Mouse (Mus musculus) intestine, embryonic 15.5 days (tissue): ENCODE data around the gene Rnasek. TPM values are rescaled to one million over a fixed set of nuclear protein-coding genes. Genes with fewer than 3 reads are reported as not detected.
A peak's percentile ranks its signal among the peaks of the same experiment; 100 is the strongest.

Source experiments
- ATAC-seq: fragments of 200-750 bp; cut with Nextera tagmentation; 2 replicates; pipeline ENCODE4 v1.8.0; 2017; ENCODE audit warnings: moderate TSS enrichment, moderate library complexity
- H3K27ac ChIP-seq: fragments of 300-500 bp; sonication (generic); 2 replicates; pipeline ENCODE4 v1.5.1; 2015; ENCODE audit warnings: mild to moderate bottlenecking, inconsistent platforms
- H3K27me3 ChIP-seq: fragments of 300-500 bp; sonication (generic); replicated peaks from 2 replicates; pipeline ENCODE4 v1.6.1; 2015; ENCODE audit warnings: inconsistent platforms
- H3K36me3 ChIP-seq: fragments of 300-500 bp; sonication (generic); 2 replicates; pipeline ENCODE4 v1.6.1; 2015; ENCODE audit warnings: inconsistent platforms
- H3K4me1 ChIP-seq: fragments of 300-500 bp; sonication (generic); replicated peaks from 2 replicates; pipeline ENCODE4 v1.6.1; 2015; ENCODE audit warnings: inconsistent platforms
- H3K4me2 ChIP-seq: fragments of 300-500 bp; sonication (generic); replicated peaks from 2 replicates; pipeline ENCODE4 v1.6.1; 2015; ENCODE audit warnings: mild to moderate bottlenecking, inconsistent platforms
- H3K4me3 ChIP-seq: fragments of 300-500 bp; sonication (generic); replicated peaks from 2 replicates; pipeline ENCODE4 v1.5.1; 2015; ENCODE audit warnings: inconsistent platforms
- H3K9ac ChIP-seq: fragments of 300-500 bp; sonication (generic); 2 replicates; pipeline ENCODE4 v1.6.1; 2015; ENCODE audit warnings: inconsistent platforms
- H3K9me3 ChIP-seq: fragments of 300-500 bp; sonication (generic); 2 replicates; pipeline ENCODE4 v1.6.1; 2016; ENCODE audit warnings: inconsistent platforms
- WGBS: fragments of 180-500 bp; shearing (Covaris S2); methylation state at CpG from one replicate; pipeline ENCODE4 v1.1.7; 2015; 5-methylcytosine and 5-hydroxymethylcytosine counted together
- polyA plus RNA-seq: library from polyadenylated mRNA; unstranded; fragments of >200 nt; fragmentation: Nextera tagmentation; extraction: Ambion mirVana; gene quantifications from 2 replicates; pipeline ENCODE4 v1.2.1, GENCODE M21; 2015

Gene Rnasek
- polyA plus RNA-seq, 1 experiment from 2014 or later = 196 TPM

- peak within 1 kb of the TSS; percentile 29 for H3K9ac ChIP-seq
- 2% methylated on average over 25 of the region's 25 CpGs for WGBS
- H3K4me3 ChIP-seq = peak within 1 kb of the TSS; percentile 30
- no peaks in the 10 kb centered on the region for H3K9me3 ChIP-seq
- H3K4me2 ChIP-seq = peak within 1 kb of the TSS; percentile 67
- H3K27me3 ChIP-seq = peaks cover 46% of the 10 kb centered on the region
- peaks cover 6% of the 10 kb centered on the region; the same call in 1 of the 2 replicates for H3K4me1 ChIP-seq
- H3K27ac ChIP-seq = no peak within 1 kb of the TSS
- no peaks in the 10 kb centered on the region for H3K36me3 ChIP-seq
- ATAC-seq = peak; percentile 67
Measured at GRCm38 (mm10) chr11:70254931-70255531, 15.4 kb upstream of the Rnasek start, which contains the start of gene Alox12. TSS of gene Alox12 (minus strand) at chr11:70255353.

GRCm38 (mm10) chr11:70254337-70254736, 14.7 kb upstream of the Rnasek start:
- H3K4me1 ChIP-seq = peaks cover 6% of the 10 kb centered on the region; the same call in 1 of the 2 replicates
- H3K4me2 ChIP-seq = peak overlapping the region; percentile 67
- H3K4me3 ChIP-seq = peak overlapping the region; percentile 30
- no peak overlapping the region for H3K27ac ChIP-seq
- ATAC-seq = peak; percentile 17; the same call in 1 of the 2 replicates
- no peaks in the 10 kb centered on the region for H3K36me3 ChIP-seq
- no peaks in the 10 kb centered on the region for H3K9me3 ChIP-seq
- H3K9ac ChIP-seq = no peak overlapping the region
- WGBS = 4% methylated on average over 18 of the region's 18 CpGs
- H3K27me3 ChIP-seq = peaks cover 46% of the 10 kb centered on the region

- ATAC-seq = no peak
- Histone ChIP-seq H3K9me3 (no peaks in the 10 kb centered on the region), H3K9ac (no peak overlapping the region), H3K27me3 (peaks cover 46% of the 10 kb centered on the region), H3K36me3 (no peaks in the 10 kb centered on the region), H3K4me2 (no peak overlapping the region), H3K4me1 (peaks cover 6% of the 10 kb centered on the region; the same call in 1 of the 2 replicates), H3K27ac (no peak overlapping the region), H3K4me3 (no peak overlapping the region)
- 83% methylated on average over 8 of the region's 8 CpGs for WGBS
Measured at GRCm38 (mm10) chr11:70251853-70252252, 12.2 kb upstream of the Rnasek start.

GRCm38 (mm10) chr11:70250150-70250549, 10.5 kb upstream of the Rnasek start:
- 73% methylated on average over 11 of the region's 11 CpGs for WGBS
- Histone ChIP-seq H3K9me3 (no peaks in the 10 kb centered on the region), H3K4me3 (no peak overlapping the region), H3K9ac (no peak overlapping the region), H3K27me3 (peaks cover 48% of the 10 kb centered on the region), H3K4me1 (peaks cover 6% of the 10 kb centered on the region; the same call in 1 of the 2 replicates), H3K36me3 (no peaks in the 10 kb centered on the region), H3K27ac (no peak overlapping the region), H3K4me2 (no peak overlapping the region)
- no peak for ATAC-seq

GRCm38 (mm10) chr11:70247136-70247845, 7.6 kb upstream of the Rnasek start:
- no peaks in the 10 kb centered on the region for H3K9me3 ChIP-seq
- no peaks in the 10 kb centered on the region for H3K4me1 ChIP-seq
- H3K4me3 ChIP-seq = no peak overlapping the region
- H3K4me2 ChIP-seq = no peak overlapping the region
- WGBS = 53% methylated on average over 9 of the region's 9 CpGs
- no peak overlapping the region for H3K27ac ChIP-seq
- H3K9ac ChIP-seq = no peak overlapping the region
- H3K27me3 ChIP-seq = peaks cover 19% of the 10 kb centered on the region; the same call in 1 of the 2 replicates
- H3K36me3 ChIP-seq = no peaks in the 10 kb centered on the region
- no peak for ATAC-seq

- H3K4me2 ChIP-seq = no peak overlapping the region
- H3K9ac ChIP-seq = no peak overlapping the region
- H3K27ac ChIP-seq = no peak overlapping the region
- 69% methylated on average over 11 of the region's 11 CpGs for WGBS
- H3K4me3 ChIP-seq = no peak overlapping the region
- no peaks in the 10 kb centered on the region for H3K36me3 ChIP-seq
- peaks cover 5% of the 10 kb centered on the region; the same call in 1 of the 2 replicates for H3K4me1 ChIP-seq
- H3K9me3 ChIP-seq = no peaks in the 10 kb centered on the region
- 0 out of 2 replicates have a peak, but pooled peaks cover 8% of the 10 kb centered on the region for H3K27me3 ChIP-seq
- ATAC-seq = no peak
Measured at GRCm38 (mm10) chr11:70242591-70242990, 2.9 kb upstream of the Rnasek start.

GRCm38 (mm10) chr11:70238591-70239440, 826 bp downstream of the Rnasek start:
- ATAC-seq = no peak
- Histone ChIP-seq H3K27ac (peak overlapping the region; percentile 89), H3K4me1 (peaks cover 15% of the 10 kb centered on the region; the same call in 1 of the 2 replicates), H3K4me3 (peak overlapping the region; percentile 92), H3K9ac (peak overlapping the region; percentile 94), H3K4me2 (peak overlapping the region; percentile 69), H3K27me3 (no peaks in the 10 kb centered on the region), H3K36me3 (no peaks in the 10 kb centered on the region), H3K9me3 (no peaks in the 10 kb centered on the region)
- 11% methylated on average over 23 of the region's 23 CpGs for WGBS

GRCm38 (mm10) chr11:70237457-70238167, 2.0 kb downstream of the Rnasek start, which contains the start of gene 0610010K14Rik:
TSS of gene 0610010K14Rik (minus strand) at chr11:70237914.
- no peaks in the 10 kb centered on the region for H3K9me3 ChIP-seq
- peak within 1 kb of the TSS; percentile 92 for H3K4me3 ChIP-seq
- peak within 1 kb of the TSS; percentile 69 for H3K4me2 ChIP-seq
- H3K4me1 ChIP-seq = peaks cover 18% of the 10 kb centered on the region; the same call in 1 of the 2 replicates
- under 1% methylated on average over 70 of the region's 70 CpGs for WGBS
- H3K36me3 ChIP-seq = no peaks in the 10 kb centered on the region
- ATAC-seq = peak; percentile 95
- H3K9ac ChIP-seq = peak within 1 kb of the TSS; percentile 94
- no peaks in the 10 kb centered on the region for H3K27me3 ChIP-seq
- peak within 1 kb of the TSS; percentile 89 for H3K27ac ChIP-seq

GRCm38 (mm10) chr11:70236717-70237116, 2.9 kb downstream of the Rnasek start:
- H3K27me3 ChIP-seq = no peaks in the 10 kb centered on the region
- peak overlapping the region; percentile 94 for H3K9ac ChIP-seq
- H3K27ac ChIP-seq = no peak overlapping the region; the same call in 1 of the 2 replicates
- no peaks in the 10 kb centered on the region for H3K36me3 ChIP-seq
- H3K9me3 ChIP-seq = no peaks in the 10 kb centered on the region
- 43% methylated on average over 7 of the region's 7 CpGs for WGBS
- no peak for ATAC-seq
- peaks cover 18% of the 10 kb centered on the region; the same call in 1 of the 2 replicates for H3K4me1 ChIP-seq
- H3K4me3 ChIP-seq = peak overlapping the region; percentile 92
- H3K4me2 ChIP-seq = peak overlapping the region; percentile 69

GRCm38 (mm10) chr11:70235254-70235900, 4.3 kb downstream of the Rnasek start:
- 0 out of 2 replicates have a peak, but pooled peaks cover under 1% of the 10 kb centered on the region for H3K27me3 ChIP-seq
- H3K27ac ChIP-seq = no peak overlapping the region
- peaks cover 18% of the 10 kb centered on the region; the same call in 1 of the 2 replicates for H3K4me1 ChIP-seq
- no peaks in the 10 kb centered on the region for H3K9me3 ChIP-seq
- ATAC-seq = no peak
- no peak overlapping the region for H3K4me2 ChIP-seq
- WGBS = 88% methylated on average over 12 of the region's 12 CpGs
- no peaks in the 10 kb centered on the region for H3K36me3 ChIP-seq
- H3K4me3 ChIP-seq = no peak overlapping the region
- no peak overlapping the region for H3K9ac ChIP-seq

GRCm38 (mm10) chr11:70234497-70234896, 5.1 kb downstream of the Rnasek start:
- Histone ChIP-seq H3K4me3 (no peak overlapping the region), H3K27me3 (peaks cover 7% of the 10 kb centered on the region; the same call in 1 of the 2 replicates), H3K36me3 (no peaks in the 10 kb centered on the region), H3K27ac (no peak overlapping the region), H3K9me3 (no peaks in the 10 kb centered on the region), H3K4me1 (peaks cover 26% of the 10 kb centered on the region), H3K9ac (no peak overlapping the region), H3K4me2 (no peak overlapping the region)
- ATAC-seq = no peak
- 89% methylated on average over 8 of the region's 8 CpGs for WGBS
